Mouse (Mus musculus) testis, adult 2 months (tissue): ENCODE data around the gene Efcab5. TPM values are rescaled to one million over a fixed set of nuclear protein-coding genes. Genes with fewer than 3 reads are reported as not detected.

Experiments used
- H3K27ac ChIP-seq: fragments of 200-500 bp; 2 replicates; pipeline ENCODE4 v1.5.1; 2012; ENCODE audit warnings: low read depth, low read length; ENCODE audit not compliant: control insufficient read depth, insufficient read depth
- H3K27me3 ChIP-seq: fragments of 200-500 bp; 2 replicates; pipeline ENCODE4 v1.6.1; 2012; ENCODE audit warnings: mild to moderate bottlenecking, low read length, moderate library complexity; ENCODE audit not compliant: control insufficient read depth, insufficient read depth
- H3K36me3 ChIP-seq: fragments of 200-500 bp; 2 replicates; pipeline ENCODE4 v1.6.1; 2012; ENCODE audit warnings: mild to moderate bottlenecking, low read length; ENCODE audit not compliant: control insufficient read depth, insufficient read depth
- H3K4me1 ChIP-seq: fragments of 200-500 bp; 2 replicates; pipeline ENCODE4 v1.6.1; 2012; ENCODE audit warnings: low read length; ENCODE audit not compliant: control insufficient read depth, insufficient read depth
- H3K4me3 ChIP-seq: fragments of 200-500 bp; 2 replicates; pipeline ENCODE4 v1.5.1; 2012; ENCODE audit warnings: low read depth, mild to moderate bottlenecking, low read length, moderate library complexity, mixed read lengths; ENCODE audit not compliant: control insufficient read depth
- CTCF ChIP-seq: fragments of 200-500 bp; IDR thresholded peaks from 2 replicates; pipeline ENCODE4 v1.5.1; 2012; ENCODE audit warnings: low read depth, mild to moderate bottlenecking, inconsistent platforms, low read length, moderate library complexity; ENCODE audit not compliant: control insufficient read depth, insufficient read depth, insufficient replicate concordance
- POLR2A ChIP-seq: fragments of 200-500 bp; IDR thresholded peaks from 2 replicates; pipeline ENCODE4 v1.6.1; 2012; ENCODE audit warnings: low read depth, mild to moderate bottlenecking, inconsistent platforms, low read length, moderate library complexity; ENCODE audit not compliant: control insufficient read depth
- polyA plus RNA-seq: library from polyadenylated mRNA; depleted of rRNA; stranded (reverse); fragments of >200 nt; gene quantifications from 2 replicates; pipeline ENCODE4 v1.2.3, GENCODE M21; 2012; rRNA removed

Gene Efcab5
- 172 and 216 TPM in 2 replicates for polyA plus RNA-seq

DNA sequence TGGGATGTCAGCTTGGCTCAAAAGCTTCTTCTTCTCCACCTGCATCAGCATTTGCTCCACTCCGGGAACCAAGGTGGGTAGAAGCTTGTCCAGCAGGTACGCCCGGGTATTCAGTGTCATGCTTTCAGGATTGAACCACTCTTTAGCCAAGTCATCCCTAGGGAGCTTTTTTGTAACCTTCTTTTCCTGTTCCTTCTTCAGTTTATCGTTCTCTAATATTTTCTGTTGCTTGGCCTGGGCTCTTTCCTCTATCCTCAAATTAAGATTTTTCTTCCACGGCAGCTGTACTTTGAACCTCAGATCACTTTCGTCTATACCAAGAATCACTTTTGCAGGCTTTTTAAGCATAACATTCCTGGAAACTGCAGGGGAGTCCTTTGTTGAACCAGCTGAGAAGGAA lies at the start of gene Efcab5:
Gene Efcab5 (minus strand): TSS at position 101 of the 400 bp plus-strand sequence.
- Histone ChIP-seq H3K4me1 (no peaks in the 10 kb centered on the region), H3K27me3 (no peaks in the 10 kb centered on the region), H3K27ac (no peak within 1 kb of the TSS), H3K36me3 (no peaks in the 10 kb centered on the region; the same call in 1 of the 2 replicates), H3K4me3 (no peak within 1 kb of the TSS)
- no peak for TF ChIP-seq CTCF
- no peak for TF ChIP-seq POLR2A

DNA sequence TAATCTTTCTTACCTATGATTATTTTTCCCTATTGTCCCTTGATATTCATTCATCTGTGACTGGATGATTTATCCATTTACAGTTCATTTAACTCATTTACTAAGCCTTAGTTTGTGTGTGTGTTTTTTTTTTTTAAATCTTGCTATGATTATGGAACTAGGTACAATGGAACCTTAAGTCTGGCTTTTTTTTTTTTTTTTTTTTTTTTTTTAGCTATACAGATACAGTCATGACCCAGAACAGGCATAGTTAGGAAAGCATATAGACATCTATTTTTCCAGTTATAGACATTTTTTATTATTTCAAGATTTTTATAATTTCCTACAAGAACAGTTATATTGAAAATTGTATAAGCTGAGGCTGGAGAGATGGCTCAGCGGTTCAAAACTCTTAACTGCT lies 46.5 kb upstream of the Efcab5 start:
- TF ChIP-seq POLR2A (no peak), CTCF (no peak)
- Histone ChIP-seq H3K4me1 (no peaks in the 10 kb centered on the region), H3K36me3 (peaks cover 1% of the 10 kb centered on the region; the same call in 1 of the 2 replicates), H3K4me3 (no peak overlapping the region), H3K27ac (no peak overlapping the region), H3K27me3 (no peaks in the 10 kb centered on the region)

DNA sequence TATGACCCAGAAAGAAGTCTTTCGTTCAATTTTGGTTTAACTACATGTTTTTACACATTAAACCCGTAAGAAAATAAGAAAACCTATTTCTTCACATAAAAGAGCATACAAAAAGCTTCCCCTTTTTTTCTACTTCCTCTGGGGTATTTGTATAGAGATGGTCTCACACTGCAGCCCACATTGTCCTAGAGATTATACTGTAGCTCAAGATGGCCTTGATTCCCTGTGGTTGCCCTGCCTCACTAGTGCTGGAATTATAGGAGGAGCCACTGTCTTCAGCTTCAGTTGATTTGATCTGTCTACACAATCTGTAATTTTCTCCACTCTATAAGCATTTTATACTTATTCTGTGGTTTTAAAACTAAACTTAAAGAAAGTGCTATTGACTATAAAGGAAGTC lies 42.7 kb upstream of the Efcab5 start:
- H3K27ac ChIP-seq: no peak overlapping the region
- H3K4me3 ChIP-seq: no peak overlapping the region
- H3K27me3 ChIP-seq: no peaks in the 10 kb centered on the region
- TF ChIP-seq CTCF (no peak), POLR2A (no peak)
- no peaks in the 10 kb centered on the region for H3K4me1 ChIP-seq
- H3K36me3 ChIP-seq: peaks cover 1% of the 10 kb centered on the region; the same call in 1 of the 2 replicates

DNA sequence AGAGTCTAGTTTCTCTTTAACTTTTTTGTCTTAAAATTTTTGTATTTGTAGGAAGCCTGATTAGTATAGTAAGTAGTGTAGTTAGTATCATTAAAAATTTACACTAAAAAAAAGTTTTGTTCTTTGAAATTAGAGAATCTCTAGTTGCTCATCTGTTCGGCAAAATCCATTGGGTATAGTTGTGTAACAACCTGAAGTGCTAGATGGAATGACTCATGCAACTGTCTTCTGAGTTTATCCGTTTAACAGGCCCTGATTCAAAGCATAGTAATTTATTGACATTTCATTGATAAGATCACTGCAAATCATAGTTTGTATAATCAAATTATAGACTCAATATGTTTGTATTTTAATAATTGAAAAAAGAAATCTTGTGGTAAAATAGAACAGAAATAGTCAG lies 42.0 kb upstream of the Efcab5 start:
- Histone ChIP-seq H3K27me3 (no peaks in the 10 kb centered on the region), H3K4me1 (no peaks in the 10 kb centered on the region), H3K36me3 (no peaks in the 10 kb centered on the region), H3K4me3 (no peak overlapping the region), H3K27ac (no peak overlapping the region)
- TF ChIP-seq CTCF (no peak), POLR2A (no peak)

DNA sequence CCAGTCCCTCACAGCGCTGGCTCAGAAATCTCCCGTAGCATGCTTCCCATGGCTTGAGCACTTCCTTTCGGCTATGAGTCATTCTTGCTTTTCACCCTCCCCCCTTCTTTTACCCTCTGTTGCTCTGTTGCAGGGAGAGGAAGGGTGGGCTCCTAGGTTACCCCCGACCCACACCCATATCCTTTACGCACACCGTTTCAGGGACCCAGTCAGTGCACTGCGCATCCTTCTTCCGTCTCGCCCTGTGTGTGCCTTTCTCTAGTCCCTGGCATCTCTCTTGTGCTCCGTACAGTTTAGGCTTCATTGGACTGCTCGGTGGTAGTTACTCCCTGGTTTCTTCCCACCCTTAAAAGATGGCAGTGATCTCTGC lies 28.0 kb upstream of the Efcab5 start:
- H3K36me3 ChIP-seq: no peaks in the 10 kb centered on the region; the same call in 1 of the 2 replicates
- peak overlapping the region; percentile 97 for H3K4me3 ChIP-seq
- H3K4me1 ChIP-seq: peaks cover 6% of the 10 kb centered on the region; the same call in 1 of the 2 replicates
- TF ChIP-seq POLR2A: no peak
- TF ChIP-seq CTCF: no peak
- H3K27me3 ChIP-seq: no peaks in the 10 kb centered on the region
- H3K27ac ChIP-seq: peak overlapping the region; percentile 98

DNA sequence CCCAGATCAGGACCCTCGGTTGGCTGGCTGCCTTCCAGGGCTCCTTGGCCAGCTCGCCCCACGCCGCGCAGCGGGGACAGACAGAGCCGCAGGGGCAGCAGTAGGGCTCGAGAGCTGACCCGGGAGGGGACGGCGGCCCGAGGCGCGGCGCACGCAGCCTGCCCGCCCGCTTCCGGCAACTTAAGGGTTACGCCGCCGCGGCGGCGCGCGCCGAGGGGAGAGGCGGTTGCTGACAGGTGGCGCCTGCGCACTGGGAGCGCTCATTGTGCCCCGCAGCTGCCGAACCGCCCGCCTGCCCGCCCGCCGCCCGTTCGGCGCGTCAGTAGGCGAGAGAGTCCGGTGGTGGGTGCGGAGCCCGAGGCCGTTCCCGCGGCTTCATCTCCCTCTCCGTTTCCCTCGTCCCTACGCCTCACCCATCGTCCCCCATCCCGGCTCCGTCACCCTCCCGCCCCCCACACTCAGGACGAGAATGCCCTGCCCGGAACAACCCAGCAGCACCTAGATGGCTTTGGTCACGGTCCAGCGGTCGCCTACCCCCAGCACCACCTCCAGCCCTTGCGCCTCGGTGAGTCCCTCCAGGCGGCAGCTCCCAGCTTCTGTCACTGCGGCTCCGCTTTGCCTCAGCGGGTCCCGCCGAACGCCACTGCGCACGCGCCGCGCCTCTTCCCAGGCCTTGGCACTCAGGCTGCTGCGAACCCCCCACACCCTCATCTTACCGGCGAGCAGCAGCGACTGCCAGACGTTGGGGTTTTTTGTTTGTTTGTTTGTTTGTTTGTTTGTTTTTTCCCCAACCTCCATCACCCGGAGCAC lies 27.4 kb upstream of the Efcab5 start, which contains the start of gene Ssh2:
Gene Ssh2 (plus strand): TSS at position 337 of the 810 bp plus-strand sequence.
- Histone ChIP-seq H3K4me3 (peak within 1 kb of the TSS; percentile 97), H3K27me3 (no peaks in the 10 kb centered on the region), H3K27ac (peak within 1 kb of the TSS; percentile 98), H3K4me1 (peaks cover 6% of the 10 kb centered on the region; the same call in 1 of the 2 replicates), H3K36me3 (no peaks in the 10 kb centered on the region; the same call in 1 of the 2 replicates)
- TF ChIP-seq POLR2A (peak; percentile 84), CTCF (no peak)

DNA sequence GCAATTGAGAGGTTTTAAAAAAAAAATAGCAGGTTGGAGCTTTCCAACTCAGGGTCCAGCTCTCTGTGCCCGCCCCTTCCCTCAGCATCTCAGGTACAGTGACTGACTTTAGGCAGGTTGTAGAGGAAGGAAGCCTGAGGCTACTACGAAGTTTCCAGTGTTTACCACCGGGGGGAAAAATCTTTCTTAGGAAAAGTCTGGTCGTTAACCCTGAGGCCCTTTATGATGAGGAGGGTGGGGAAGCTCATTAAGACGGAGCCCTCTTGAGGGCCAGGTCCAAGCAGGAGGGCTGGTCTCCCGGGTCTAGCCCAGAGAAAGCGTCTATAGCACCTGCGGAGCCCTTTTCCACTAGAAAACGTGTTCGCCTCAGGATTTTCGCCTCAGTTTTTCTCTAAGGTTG lies 26.7 kb upstream of the Efcab5 start:
- Histone ChIP-seq H3K4me1 (peaks cover 6% of the 10 kb centered on the region; the same call in 1 of the 2 replicates), H3K4me3 (peak overlapping the region; percentile 97), H3K27ac (peak overlapping the region; percentile 98), H3K27me3 (no peaks in the 10 kb centered on the region), H3K36me3 (no peaks in the 10 kb centered on the region; the same call in 1 of the 2 replicates)
- TF ChIP-seq CTCF (no peak), POLR2A (no peak)
